Mouse (Mus musculus): Measurements from ENCODE around the gene E330009J07Rik. TPM values are rescaled to one million over a fixed set of nuclear protein-coding genes. Genes with fewer than 3 reads are reported as not detected.

Gene E330009J07Rik
- 14.0 and 17.7 TPM in 2 replicates for polyA plus RNA-seq (2014; fragmentation: Nextera tagmentation; extraction: Ambion mirVana)

GRCm38 (mm10) chr6:40436047-40436483, at the start of gene E330009J07Rik:
TSS of gene E330009J07Rik (minus strand) at chr6:40436135.
- peak within 1 kb of the TSS; percentile 78 for H3K4me3 ChIP-seq (ENCODE audit: low read length)
- no peaks in the 10 kb centered on the region for H3K27me3 ChIP-seq (ENCODE audit: control insufficient read depth, insufficient read depth, low read length)
- H3K4me1 ChIP-seq (ENCODE audit: control insufficient read depth, insufficient read depth, low read length): peaks cover 11% of the 10 kb centered on the region; the same call in 1 of the 2 replicates
- peak within 1 kb of the TSS; percentile 81 for H3K4me2 ChIP-seq (replicated peaks; ENCODE audit: low read depth, low read length)
- peak within 1 kb of the TSS; percentile 83 for H3K9ac ChIP-seq (ENCODE audit: low read depth, low read length)
- under 1% methylated on average over 34 of the region's 38 CpGs for WGBS
- peak; percentile 96 for ATAC-seq (ENCODE audit: low FRiP score, low TSS enrichment)
- no peaks in the 10 kb centered on the region for H3K9me3 ChIP-seq (ENCODE audit: control insufficient read depth, low read length)
- no peaks in the 10 kb centered on the region for H3K36me3 ChIP-seq (ENCODE audit: control insufficient read depth, insufficient read depth, low read length)
- H3K27ac ChIP-seq (ENCODE audit: low read depth, low read length): peak within 1 kb of the TSS; percentile 43; the same call in 1 of the 2 replicates

DNA sequence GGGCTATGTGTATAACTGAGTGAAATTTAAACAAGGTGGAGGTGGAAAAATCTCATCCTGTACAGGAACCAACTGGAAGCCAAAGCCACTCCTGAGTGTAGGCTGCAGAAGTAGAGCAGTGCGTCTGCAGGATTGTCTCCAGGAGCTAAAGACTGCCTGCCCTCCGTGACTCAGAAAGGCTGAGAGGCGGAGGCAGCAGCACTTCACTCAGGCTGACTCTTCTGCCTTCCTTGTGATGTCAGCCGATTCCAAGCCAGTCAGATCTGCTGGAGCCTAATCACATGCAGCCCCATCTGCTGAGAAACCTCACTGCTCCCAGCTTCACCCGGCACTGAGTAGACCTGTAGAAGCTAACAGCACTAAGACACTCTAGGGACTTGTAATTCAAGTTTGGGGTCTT, 46.4 kb upstream of the E330009J07Rik start:
- Histone ChIP-seq H3K9ac (ENCODE audit: low read depth, low read length) (no peak overlapping the region), H3K36me3 (ENCODE audit: control insufficient read depth, insufficient read depth, low read length) (peaks cover 61% of the 10 kb centered on the region), H3K27ac (ENCODE audit: low read depth, low read length) (no peak overlapping the region), H3K4me1 (ENCODE audit: control insufficient read depth, insufficient read depth, low read length) (no peaks in the 10 kb centered on the region), H3K9me3 (ENCODE audit: control insufficient read depth, low read length) (no peaks in the 10 kb centered on the region), H3K4me3 (ENCODE audit: low read length) (no peak overlapping the region), H3K27me3 (ENCODE audit: control insufficient read depth, insufficient read depth, low read length) (no peaks in the 10 kb centered on the region), H3K4me2 (replicated peaks; ENCODE audit: low read depth, low read length) (no peak overlapping the region)
- WGBS: 92% methylated on average over 5 of the region's 5 CpGs
- no peak for ATAC-seq (ENCODE audit: low FRiP score, low TSS enrichment)

- Histone ChIP-seq H3K4me2 (replicated peaks; ENCODE audit: low read depth, low read length) (no peak overlapping the region), H3K4me3 (ENCODE audit: low read length) (no peak overlapping the region), H3K9ac (ENCODE audit: low read depth, low read length) (no peak overlapping the region), H3K9me3 (ENCODE audit: control insufficient read depth, low read length) (no peaks in the 10 kb centered on the region), H3K27ac (ENCODE audit: low read depth, low read length) (no peak overlapping the region), H3K36me3 (ENCODE audit: control insufficient read depth, insufficient read depth, low read length) (peaks cover 70% of the 10 kb centered on the region), H3K4me1 (ENCODE audit: control insufficient read depth, insufficient read depth, low read length) (no peaks in the 10 kb centered on the region), H3K27me3 (ENCODE audit: control insufficient read depth, insufficient read depth, low read length) (no peaks in the 10 kb centered on the region)
- ATAC-seq (ENCODE audit: low FRiP score, low TSS enrichment): no peak
- WGBS: 75% methylated on average over 1 of the region's 1 CpGs
Observed at GRCm38 (mm10) chr6:40479705-40480104, 43.8 kb upstream of the E330009J07Rik start.

DNA sequence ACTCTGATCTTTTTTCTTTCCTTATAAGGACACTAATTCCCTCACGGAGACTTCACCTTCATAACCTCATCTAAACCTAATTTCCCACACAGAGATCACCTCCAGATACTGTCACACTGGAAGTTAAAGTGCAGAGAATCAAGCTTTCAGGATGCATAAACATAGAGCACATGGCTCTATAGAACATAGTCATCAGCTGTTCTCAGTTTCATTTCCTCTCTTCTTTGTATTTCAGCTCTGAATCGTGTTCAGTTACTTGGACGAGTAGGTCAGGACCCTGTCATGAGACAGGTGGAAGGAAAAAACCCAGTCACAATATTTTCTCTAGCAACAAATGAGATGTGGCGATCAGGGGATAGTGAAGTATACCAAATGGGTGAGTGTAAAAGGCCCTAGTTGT, 40.2 kb upstream of the E330009J07Rik start:
- ATAC-seq (ENCODE audit: low FRiP score, low TSS enrichment): no peak
- peaks cover 55% of the 10 kb centered on the region for H3K36me3 ChIP-seq (ENCODE audit: control insufficient read depth, insufficient read depth, low read length)
- H3K27me3 ChIP-seq (ENCODE audit: control insufficient read depth, insufficient read depth, low read length): no peaks in the 10 kb centered on the region

GRCm38 (mm10) chr6:40471720-40472010, 35.7 kb upstream of the E330009J07Rik start:
- ATAC-seq (ENCODE audit: low FRiP score, low TSS enrichment): no peak
- H3K4me1 ChIP-seq (ENCODE audit: control insufficient read depth, insufficient read depth, low read length): peaks cover 5% of the 10 kb centered on the region; the same call in 1 of the 2 replicates
- H3K9ac ChIP-seq (ENCODE audit: low read depth, low read length): peak overlapping the region; percentile 92
- H3K9me3 ChIP-seq (ENCODE audit: control insufficient read depth, low read length): no peaks in the 10 kb centered on the region
- H3K27ac ChIP-seq (ENCODE audit: low read depth, low read length): peak overlapping the region; percentile 93
- peak overlapping the region; percentile 73 for H3K4me2 ChIP-seq (replicated peaks; ENCODE audit: low read depth, low read length)
- H3K36me3 ChIP-seq (ENCODE audit: control insufficient read depth, insufficient read depth, low read length): peaks cover 31% of the 10 kb centered on the region
- WGBS: 1% methylated on average over 7 of the region's 7 CpGs
- peak overlapping the region; percentile 67 for H3K4me3 ChIP-seq (ENCODE audit: low read length)
- H3K27me3 ChIP-seq (ENCODE audit: control insufficient read depth, insufficient read depth, low read length): no peaks in the 10 kb centered on the region

More for the DNA sequence above, 40.2 kb upstream of the E330009J07Rik start:
- H3K9me3 ChIP-seq (ENCODE audit: control insufficient read depth, low read length): no peaks in the 10 kb centered on the region
- H3K9ac ChIP-seq (ENCODE audit: low read depth, low read length): no peak overlapping the region
- H3K4me3 ChIP-seq (ENCODE audit: low read length): no peak overlapping the region
- H3K27ac ChIP-seq (ENCODE audit: low read depth, low read length): no peak overlapping the region
- H3K4me2 ChIP-seq (replicated peaks; ENCODE audit: low read depth, low read length): no peak overlapping the region
- peaks cover 5% of the 10 kb centered on the region; the same call in 1 of the 2 replicates for H3K4me1 ChIP-seq (ENCODE audit: control insufficient read depth, insufficient read depth, low read length)
- WGBS: 81% methylated on average over 4 of the region's 4 CpGs

DNA sequence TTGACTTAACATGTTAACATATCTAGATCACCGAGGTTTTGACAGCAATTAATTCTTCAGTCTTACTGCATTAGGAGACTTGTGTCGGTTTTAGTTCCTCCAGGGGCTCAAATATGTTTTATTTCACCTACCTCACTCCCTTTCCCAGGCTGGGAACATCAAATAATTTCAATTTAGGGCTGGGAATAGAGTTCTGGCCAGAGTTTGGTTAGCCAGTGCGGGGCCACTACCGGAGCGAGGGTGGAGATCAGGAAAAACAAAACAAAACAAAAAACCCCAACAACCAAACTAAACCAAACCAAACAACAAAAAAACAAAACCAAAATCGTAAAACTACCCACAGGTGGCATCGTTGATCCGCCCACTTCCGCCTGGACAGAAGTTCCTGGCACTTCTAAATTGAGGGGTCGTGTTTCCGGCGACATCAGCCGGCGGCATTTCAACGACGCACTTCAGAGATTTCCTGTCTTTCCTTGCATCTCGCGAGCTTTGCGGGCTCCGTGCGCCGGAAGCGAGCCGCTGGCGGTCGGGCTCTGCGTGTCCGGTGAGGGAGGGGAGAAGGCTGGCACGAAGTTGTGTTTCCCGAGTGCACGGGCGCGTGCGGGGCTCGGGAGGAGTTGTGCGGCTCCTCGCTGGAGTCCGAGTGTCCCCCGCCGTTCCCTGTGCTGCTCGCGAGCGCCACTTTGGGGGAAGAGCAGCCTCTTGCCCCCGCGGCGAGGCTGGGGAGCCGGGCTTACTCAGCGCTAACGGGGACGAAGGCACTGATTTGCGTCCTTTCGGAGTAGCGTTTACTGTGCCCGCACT, 35.2 kb upstream of the E330009J07Rik start, which contains the start of gene Ssbp1:
Gene Ssbp1 (plus strand): TSS at position 437 of the 804 bp plus-strand sequence.
- H3K9ac ChIP-seq (ENCODE audit: low read depth, low read length): peak within 1 kb of the TSS; percentile 92
- peaks cover 5% of the 10 kb centered on the region; the same call in 1 of the 2 replicates for H3K4me1 ChIP-seq (ENCODE audit: control insufficient read depth, insufficient read depth, low read length)
- no peaks in the 10 kb centered on the region for H3K9me3 ChIP-seq (ENCODE audit: control insufficient read depth, low read length)
- no peaks in the 10 kb centered on the region for H3K27me3 ChIP-seq (ENCODE audit: control insufficient read depth, insufficient read depth, low read length)
- peaks cover 28% of the 10 kb centered on the region for H3K36me3 ChIP-seq (ENCODE audit: control insufficient read depth, insufficient read depth, low read length)
- H3K4me3 ChIP-seq (ENCODE audit: low read length): peak within 1 kb of the TSS; percentile 67
- peak within 1 kb of the TSS; percentile 93 for H3K27ac ChIP-seq (ENCODE audit: low read depth, low read length)
- peak; percentile 98 for ATAC-seq (ENCODE audit: low FRiP score, low TSS enrichment)
- under 1% methylated on average over 54 of the region's 54 CpGs for WGBS
- H3K4me2 ChIP-seq (replicated peaks; ENCODE audit: low read depth, low read length): peak within 1 kb of the TSS; percentile 73

GRCm38 (mm10) chr6:40465710-40466109, 29.8 kb upstream of the E330009J07Rik start:
- Histone ChIP-seq H3K36me3 (ENCODE audit: control insufficient read depth, insufficient read depth, low read length) (no peaks in the 10 kb centered on the region), H3K27me3 (ENCODE audit: control insufficient read depth, insufficient read depth, low read length) (no peaks in the 10 kb centered on the region), H3K4me3 (ENCODE audit: low read length) (no peak overlapping the region), H3K9ac (ENCODE audit: low read depth, low read length) (no peak overlapping the region), H3K9me3 (ENCODE audit: control insufficient read depth, low read length) (no peaks in the 10 kb centered on the region), H3K27ac (ENCODE audit: low read depth, low read length) (no peak overlapping the region), H3K4me2 (replicated peaks; ENCODE audit: low read depth, low read length) (no peak overlapping the region), H3K4me1 (ENCODE audit: control insufficient read depth, insufficient read depth, low read length) (no peaks in the 10 kb centered on the region)
- ATAC-seq (ENCODE audit: low FRiP score, low TSS enrichment): no peak
- 51% methylated on average over 6 of the region's 6 CpGs for WGBS

GRCm38 (mm10) chr6:40454436-40455041, 18.6 kb upstream of the E330009J07Rik start:
- Histone ChIP-seq H3K9me3 (ENCODE audit: control insufficient read depth, low read length) (no peaks in the 10 kb centered on the region), H3K4me3 (ENCODE audit: low read length) (no peak overlapping the region), H3K27ac (ENCODE audit: low read depth, low read length) (no peak overlapping the region), H3K4me2 (replicated peaks; ENCODE audit: low read depth, low read length) (no peak overlapping the region), H3K36me3 (ENCODE audit: control insufficient read depth, insufficient read depth, low read length) (no peaks in the 10 kb centered on the region), H3K27me3 (ENCODE audit: control insufficient read depth, insufficient read depth, low read length) (no peaks in the 10 kb centered on the region), H3K9ac (ENCODE audit: low read depth, low read length) (no peak overlapping the region), H3K4me1 (ENCODE audit: control insufficient read depth, insufficient read depth, low read length) (no peaks in the 10 kb centered on the region)
- 24% methylated on average over 7 of the region's 7 CpGs for WGBS
- ATAC-seq (ENCODE audit: low FRiP score, low TSS enrichment): no peak

GRCm38 (mm10) chr6:40448626-40449025, 12.7 kb upstream of the E330009J07Rik start:
- no peaks in the 10 kb centered on the region for H3K9me3 ChIP-seq (ENCODE audit: control insufficient read depth, low read length)
- H3K4me2 ChIP-seq (replicated peaks; ENCODE audit: low read depth, low read length): no peak overlapping the region
- H3K4me3 ChIP-seq (ENCODE audit: low read length): no peak overlapping the region
- no peak overlapping the region for H3K9ac ChIP-seq (ENCODE audit: low read depth, low read length)
- no peaks in the 10 kb centered on the region for H3K4me1 ChIP-seq (ENCODE audit: control insufficient read depth, insufficient read depth, low read length)
- H3K27me3 ChIP-seq (ENCODE audit: control insufficient read depth, insufficient read depth, low read length): no peaks in the 10 kb centered on the region
- ATAC-seq (ENCODE audit: low FRiP score, low TSS enrichment): no peak
- no peak overlapping the region for H3K27ac ChIP-seq (ENCODE audit: low read depth, low read length)
- H3K36me3 ChIP-seq (ENCODE audit: control insufficient read depth, insufficient read depth, low read length): no peaks in the 10 kb centered on the region

Data from kidney, embryonic 14.5 days (tissue).